In the genomic region with DNA sequence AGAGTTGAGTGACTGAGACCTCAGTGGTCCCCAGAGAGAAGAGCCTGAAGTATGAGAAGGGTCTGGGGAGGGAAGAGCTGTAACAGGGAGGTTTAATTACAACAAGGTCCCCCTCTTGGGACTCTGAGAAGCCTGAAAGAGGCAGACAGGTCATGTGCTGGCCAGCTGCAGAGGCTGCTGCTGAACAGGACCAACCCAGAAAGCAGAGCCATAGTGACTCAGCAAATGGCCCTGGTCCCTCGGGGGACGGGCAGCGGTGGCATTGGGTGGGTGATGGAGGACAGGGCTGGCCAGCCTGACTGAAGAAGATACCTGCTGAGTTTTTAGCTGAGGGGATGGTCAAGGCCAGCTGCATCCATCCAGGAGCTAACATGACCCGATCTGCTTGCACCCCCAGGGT, we compare ENCODE assay signal across 16 mouse cellular contexts. TPM values are rescaled to one million over a fixed set of nuclear protein-coding genes. Genes with fewer than 3 reads are reported as not detected.
DNase-seq lines count a peak whose midpoint lies in the region; ATAC-seq lines count a peak whose summit lies in the region.
"Had no signal": no experiment of that assay in that cellular context is flagged by ENCODE, and none has a peak within 500 bp of the region (broad histone marks: within the 10 kb centered on the region; RNA-seq: fewer than 3 reads in every experiment).

No protein-coding gene starts in this region.

- WGBS in heart, embryonic 10.5 days: 74% methylated on average over 4 of the region's 4 CpGs
- WGBS in limb, embryonic 10.5 days: 86% methylated on average over 4 of the region's 4 CpGs

- no peaks in the 10 kb centered on the region for H3K27me3 ChIP-seq in heart, embryonic 10.5 days (ENCODE audit: insufficient read depth, poor library complexity, severe bottlenecking)
- no peaks in the 10 kb centered on the region for H3K27me3 ChIP-seq in limb, embryonic 10.5 days (ENCODE audit: low read depth, poor library complexity, severe bottlenecking)
- H3K27me3 ChIP-seq: hindbrain, embryonic 15.5 days; kidney, embryonic 15.5 days; midbrain, embryonic 12.5 days; neural tube, embryonic 13.5 days had no signal

- H3K36me3 ChIP-seq in heart, embryonic 10.5 days: no peaks in the 10 kb centered on the region
- H3K36me3 ChIP-seq in limb, embryonic 10.5 days: no peaks in the 10 kb centered on the region
- H3K36me3 ChIP-seq: hindbrain, embryonic 15.5 days; kidney, embryonic 15.5 days; midbrain, embryonic 12.5 days; neural tube, embryonic 13.5 days had no signal

- peak; percentile 99 for DNase-seq in heart, adult 11 months
- no peak for DNase-seq in heart, embryonic 10.5 days (ENCODE audit: low spot score)
- peak; percentile 43 for DNase-seq in lung, postnatal 36 days
- DNase-seq in lung, postnatal 10 days: no peak
- DNase-seq in adrenal gland, adult 2 months: peak; percentile 89
- no peak for DNase-seq in limb, embryonic 10.5 days (ENCODE audit: low spot score)
- DNase-seq in urinary bladder, postnatal 25 days (ENCODE audit: low spot score): no peak
- DNase-seq: layer of hippocampus, adult 9-11 months; lung, adult 18-20 months had no signal

- no peak overlapping the region for H3K27ac ChIP-seq in heart, embryonic 10.5 days
- 0 out of 2 replicates have a peak overlapping the region, but pooled peaks have one; percentile 34 for H3K27ac ChIP-seq in limb, embryonic 10.5 days
- H3K27ac ChIP-seq: hindbrain, embryonic 15.5 days; kidney, embryonic 15.5 days; midbrain, embryonic 12.5 days; neural tube, embryonic 13.5 days had no signal

- H3K4me3 ChIP-seq in heart, embryonic 10.5 days: no peak overlapping the region
- H3K4me3 ChIP-seq in limb, embryonic 10.5 days: no peak overlapping the region
- H3K4me3 ChIP-seq: hindbrain, embryonic 15.5 days; kidney, embryonic 15.5 days; midbrain, embryonic 12.5 days; neural tube, embryonic 13.5 days had no signal

- H3K4me1 ChIP-seq in heart, embryonic 10.5 days: peaks cover 20% of the 10 kb centered on the region
- peaks cover 23% of the 10 kb centered on the region for H3K4me1 ChIP-seq in limb, embryonic 10.5 days
- H3K4me1 ChIP-seq: hindbrain, embryonic 15.5 days; midbrain, embryonic 12.5 days had no signal

- no peak for ATAC-seq in erythroblast, adult 5-6 weeks (replicated peaks; ENCODE audit: low FRiP score, poor library complexity, severe bottlenecking)
- ATAC-seq: CD4-positive, CD25-positive, alpha-beta regulatory T cell, adult 4 months had no signal

- H3K9me3 ChIP-seq in heart, embryonic 10.5 days: no peaks in the 10 kb centered on the region
- H3K9me3 ChIP-seq in limb, embryonic 10.5 days (replicated peaks): no peaks in the 10 kb centered on the region
- H3K9me3 ChIP-seq: hindbrain, embryonic 15.5 days; kidney, embryonic 15.5 days; midbrain, embryonic 12.5 days; neural tube, embryonic 13.5 days had no signal

RNA-seq across cellular contexts. Expression of a gene that starts 1.4 kb away (rescaled TPM):
- 1.1 and 1.6 TPM in 2 replicates for polyA plus RNA-seq in heart, embryonic 10.5 days (2016; fragmentation: Nextera tagmentation; extraction: Ambion mirVana)
- total RNA-seq in adrenal gland, adult 2 months (2021): 10 to 100 TPM; 13.1 to 16.3 TPM
- polyA plus RNA-seq in adrenal gland, adult 2 months (2012; rRNA removed): 39.4 and 50.7 TPM in 2 replicates
- polyA plus RNA-seq in limb, embryonic 10.5 days (2016; fragmentation: Nextera tagmentation; extraction: Ambion mirVana): 0.69 and 1.2 TPM in 2 replicates
- 20.2 and 37.0 TPM in 2 replicates for total RNA-seq in erythroblast, adult 5-6 weeks (2015; ENCODE audit: low replicate concordance)
- 3.0 and 12.7 TPM in 2 replicates for total RNA-seq in erythroblast, adult 5-6 weeks (2017; ENCODE audit: low replicate concordance)

RNA-seq across cellular contexts. Expression of a gene that starts 14.5 kb away (rescaled TPM):
- polyA plus RNA-seq in heart, embryonic 10.5 days (2016; fragmentation: Nextera tagmentation; extraction: Ambion mirVana): 0.20 and 0.28 TPM in 2 replicates
- under 1 TPM; 0.29 to 0.69 TPM for total RNA-seq in adrenal gland, adult 2 months (2021)
- polyA plus RNA-seq in adrenal gland, adult 2 months (2012; rRNA removed): 0.24 and 0.51 TPM in 2 replicates
- 0.29 and 0.38 TPM in 2 replicates for polyA plus RNA-seq in limb, embryonic 10.5 days (2016; fragmentation: Nextera tagmentation; extraction: Ambion mirVana)
- total RNA-seq in erythroblast, adult 5-6 weeks (2015; ENCODE audit: low replicate concordance): not detected in 2 replicates
- not detected in 2 replicates for total RNA-seq in erythroblast, adult 5-6 weeks (2017; ENCODE audit: low replicate concordance)

RNA-seq across cellular contexts. Expression of a gene that starts 14.9 kb away (rescaled TPM):
- 55.9 and 69.2 TPM in 2 replicates for polyA plus RNA-seq in heart, embryonic 10.5 days (2016; fragmentation: Nextera tagmentation; extraction: Ambion mirVana)
- 100 to 1,000 TPM; 169 to 172 TPM for total RNA-seq in adrenal gland, adult 2 months (2021)
- polyA plus RNA-seq in adrenal gland, adult 2 months (2012; rRNA removed): 195 and 226 TPM in 2 replicates
- polyA plus RNA-seq in limb, embryonic 10.5 days (2016; fragmentation: Nextera tagmentation; extraction: Ambion mirVana): 50.5 and 61.4 TPM in 2 replicates
- 30.7 and 40.5 TPM in 2 replicates for total RNA-seq in erythroblast, adult 5-6 weeks (2015; ENCODE audit: low replicate concordance)
- 10.5 and 22.8 TPM in 2 replicates for total RNA-seq in erythroblast, adult 5-6 weeks (2017; ENCODE audit: low replicate concordance)

RNA-seq across cellular contexts. Expression of a gene that starts 32.8 kb away (rescaled TPM):
- 0.94 and 1.1 TPM in 2 replicates for polyA plus RNA-seq in heart, embryonic 10.5 days (2016; fragmentation: Nextera tagmentation; extraction: Ambion mirVana)
- total RNA-seq in adrenal gland, adult 2 months (2021): 1 to 10 TPM in 1 of 2 experiments, under 1 TPM in 1; 0.95 to 1.1 TPM
- polyA plus RNA-seq in adrenal gland, adult 2 months (2012; rRNA removed): 0.13 and 0.20 TPM in 2 replicates
- 0.23 and 0.31 TPM in 2 replicates for polyA plus RNA-seq in limb, embryonic 10.5 days (2016; fragmentation: Nextera tagmentation; extraction: Ambion mirVana)
- total RNA-seq in erythroblast, adult 5-6 weeks (2015; ENCODE audit: low replicate concordance): not detected in 2 replicates
- not detected in 2 replicates for total RNA-seq in erythroblast, adult 5-6 weeks (2017; ENCODE audit: low replicate concordance)
- total RNA-seq: gastrocnemius, postnatal 36 days had no signal

Comparison
In these comparisons a context has a peak if more than half of its experiments do, and no peak if none do; other contexts are left out.
1. DNase-seq: peak in heart, adult 11 months (single experiment), lung, postnatal 36 days (single experiment) and adrenal gland, adult 2 months (single experiment); none in heart, embryonic 10.5 days (single experiment), lung, postnatal 10 days (single experiment), limb, embryonic 10.5 days (single experiment) and urinary bladder, postnatal 25 days (single experiment).
2. RNA of a gene that starts 1.4 kb away (polyA plus RNA-seq): 39.4 to 50.7 TPM in adrenal gland, adult 2 months; 1.1 to 1.6 TPM in heart, embryonic 10.5 days and 0.69 to 1.2 TPM in limb, embryonic 10.5 days; every median in the first group is over 10 times any median in the second.